Mouse (Mus musculus): ENCODE results near the gene Tnfsf10. TPM values are rescaled to one million over a fixed set of nuclear protein-coding genes. Genes with fewer than 3 reads are reported as not detected.

The Tnfsf10 gene
- polyA plus RNA-seq, 1 experiment from 2014 or later: 0.05 TPM

DNA sequence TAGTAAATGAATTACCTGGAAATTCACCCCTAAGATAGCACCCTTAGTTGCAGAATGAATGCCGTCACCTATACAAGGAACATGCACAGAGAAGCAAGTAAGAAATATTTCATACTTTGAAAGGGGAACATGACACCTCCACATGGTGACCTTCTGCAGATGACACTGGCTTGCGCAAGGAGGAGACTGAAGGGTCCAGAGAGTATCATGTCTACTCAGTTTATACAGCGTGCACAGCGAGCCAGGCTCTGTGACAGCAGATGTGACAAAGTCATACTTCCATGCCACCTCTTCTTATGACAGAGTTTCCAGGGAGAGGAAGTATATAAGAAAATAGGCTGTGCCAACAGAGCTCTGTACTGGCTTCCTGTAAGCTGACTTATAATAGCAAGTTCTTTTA lies 5.4 kb upstream of the Tnfsf10 start:
- ATAC-seq (ENCODE audit: low read depth) (no peak), DNase-seq (no peak)
- Histone ChIP-seq H3K9ac (no peak overlapping the region), H3K27me3 (no peaks in the 10 kb centered on the region), H3K36me3 (no peaks in the 10 kb centered on the region), H3K4me3 (replicated peaks) (no peak overlapping the region), H3K27ac (no peak overlapping the region), H3K9me3 (replicated peaks) (no peaks in the 10 kb centered on the region), H3K4me2 (no peak overlapping the region), H3K4me1 (replicated peaks) (0 out of 2 replicates have a peak, but pooled peaks cover 3% of the 10 kb centered on the region)
- 65% methylated on average over 4 of the region's 4 CpGs for WGBS (ENCODE audit: insufficient replicate concordance)

DNA sequence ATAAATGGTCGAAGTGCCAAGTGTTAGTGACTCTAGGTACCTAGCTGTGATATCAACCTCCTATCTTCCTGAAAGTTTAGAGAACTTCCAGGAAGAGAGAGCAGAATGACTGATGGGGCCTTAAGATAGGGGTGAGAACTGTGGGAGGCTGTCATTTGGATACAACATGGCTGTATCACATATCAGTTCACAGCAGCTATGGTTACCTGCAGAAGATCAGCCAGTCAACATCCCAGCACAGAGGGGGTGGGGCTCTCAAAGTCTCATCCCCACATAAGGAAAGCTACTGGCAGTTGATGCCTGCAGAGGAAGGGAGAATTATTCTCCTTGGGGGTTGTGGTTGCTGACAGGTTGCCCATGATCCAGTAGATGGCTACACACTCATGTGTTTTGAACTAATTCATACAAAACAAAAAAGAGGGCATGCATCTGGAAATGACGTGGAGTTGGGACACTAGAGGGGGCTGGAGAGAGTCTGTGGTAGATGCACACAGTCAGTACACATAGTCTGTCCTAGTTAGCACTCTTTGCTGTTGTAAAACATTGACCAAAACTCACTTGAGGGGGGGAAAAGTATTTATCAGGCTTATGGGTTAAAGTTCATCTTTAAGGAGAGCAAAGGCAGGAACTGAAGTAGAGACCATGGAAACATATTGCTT lies 2.2 kb upstream of the Tnfsf10 start:
- Histone ChIP-seq H3K36me3 (no peaks in the 10 kb centered on the region), H3K4me2 (no peak overlapping the region), H3K9ac (no peak overlapping the region), H3K4me3 (replicated peaks) (no peak overlapping the region), H3K27ac (no peak overlapping the region), H3K27me3 (no peaks in the 10 kb centered on the region), H3K9me3 (replicated peaks) (no peaks in the 10 kb centered on the region), H3K4me1 (replicated peaks) (peaks cover 12% of the 10 kb centered on the region; the same call in 1 of the 2 replicates)
- WGBS (ENCODE audit: insufficient replicate concordance): 31% methylated on average over 2 of the region's 2 CpGs
- DNase-seq: no peak
- ATAC-seq (ENCODE audit: low read depth): peak; percentile 39; the same call in 1 of the 2 replicates

DNA sequence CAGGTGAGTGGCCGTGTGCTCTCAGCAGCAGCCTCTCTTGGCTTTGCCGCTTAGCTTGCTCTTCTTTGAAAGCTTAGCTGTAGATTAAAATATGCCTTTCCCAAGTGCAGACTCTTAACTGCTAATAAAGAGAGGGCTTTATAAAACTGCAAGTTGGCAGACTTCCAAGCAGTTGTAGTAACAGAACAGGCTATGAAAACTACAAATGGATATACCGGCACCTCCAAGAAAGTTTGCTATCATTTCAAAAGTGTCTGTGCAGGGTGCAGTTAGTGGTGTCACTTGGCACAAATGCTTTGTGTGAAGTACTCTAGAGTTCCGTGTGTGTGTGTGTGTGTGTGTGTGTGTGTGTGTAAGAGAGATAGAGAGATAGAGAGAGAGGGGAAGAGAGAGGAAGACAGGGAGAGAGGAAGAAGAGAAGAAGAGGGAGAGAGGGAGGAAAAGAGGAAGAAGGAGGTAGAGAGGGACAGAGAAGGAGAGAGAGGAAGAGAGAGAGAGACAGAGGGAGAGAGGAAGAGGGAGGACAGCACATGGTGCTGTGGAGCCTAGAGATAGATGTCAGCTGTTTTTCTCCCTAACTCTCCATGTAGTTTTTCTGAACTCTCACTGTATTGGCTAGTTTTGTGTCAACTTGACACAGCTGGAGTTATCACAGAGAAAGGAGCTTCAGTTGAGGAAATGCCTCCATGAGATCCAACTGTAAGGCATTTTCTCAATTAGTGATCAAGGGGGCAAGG lies 628 bp downstream of the Tnfsf10 start:
- ATAC-seq (ENCODE audit: low read depth) (no peak), DNase-seq (no peak)
- no peaks in the 10 kb centered on the region for H3K27me3 ChIP-seq
- no peak overlapping the region for H3K9ac ChIP-seq
- H3K4me1 ChIP-seq (replicated peaks): peaks cover 12% of the 10 kb centered on the region; the same call in 1 of the 2 replicates
- H3K27ac ChIP-seq: no peak overlapping the region
- peak overlapping the region; percentile 49 for H3K4me2 ChIP-seq
- WGBS (ENCODE audit: insufficient replicate concordance): 40% methylated on average over 4 of the region's 4 CpGs
- no peaks in the 10 kb centered on the region for H3K36me3 ChIP-seq
- no peaks in the 10 kb centered on the region for H3K9me3 ChIP-seq (replicated peaks)
- peak overlapping the region; percentile 33 for H3K4me3 ChIP-seq (replicated peaks)

DNA sequence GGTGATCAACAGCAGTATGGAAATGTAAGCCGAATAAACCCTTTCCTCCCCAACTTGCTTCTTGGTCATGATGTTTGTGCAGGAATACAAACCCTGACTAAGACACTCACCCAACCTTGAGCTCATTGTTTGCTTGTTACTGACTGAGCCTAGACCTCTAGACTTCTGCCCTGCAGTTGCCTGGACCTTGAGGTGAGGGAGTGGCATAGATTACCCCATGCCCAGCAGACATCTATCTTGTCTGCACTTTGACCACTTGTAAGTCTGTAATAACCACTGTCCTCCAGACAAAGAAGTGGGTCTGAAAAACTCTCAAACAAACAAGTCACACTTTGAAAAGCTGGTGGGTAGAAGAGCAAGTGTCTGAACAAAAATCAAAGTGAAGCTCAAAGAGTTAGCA lies 2.8 kb downstream of the Tnfsf10 start:
- H3K9ac ChIP-seq: no peak overlapping the region
- H3K36me3 ChIP-seq: no peaks in the 10 kb centered on the region
- ATAC-seq (ENCODE audit: low read depth) (no peak), DNase-seq (no peak)
- no peak overlapping the region for H3K27ac ChIP-seq
- peaks cover 9% of the 10 kb centered on the region; the same call in 1 of the 2 replicates for H3K4me1 ChIP-seq (replicated peaks)
- no peak overlapping the region for H3K4me2 ChIP-seq
- H3K4me3 ChIP-seq (replicated peaks): no peak overlapping the region
- no peaks in the 10 kb centered on the region for H3K9me3 ChIP-seq (replicated peaks)
- no peaks in the 10 kb centered on the region for H3K27me3 ChIP-seq
- 78% methylated on average over 1 of the region's 1 CpGs for WGBS (ENCODE audit: insufficient replicate concordance)

DNA sequence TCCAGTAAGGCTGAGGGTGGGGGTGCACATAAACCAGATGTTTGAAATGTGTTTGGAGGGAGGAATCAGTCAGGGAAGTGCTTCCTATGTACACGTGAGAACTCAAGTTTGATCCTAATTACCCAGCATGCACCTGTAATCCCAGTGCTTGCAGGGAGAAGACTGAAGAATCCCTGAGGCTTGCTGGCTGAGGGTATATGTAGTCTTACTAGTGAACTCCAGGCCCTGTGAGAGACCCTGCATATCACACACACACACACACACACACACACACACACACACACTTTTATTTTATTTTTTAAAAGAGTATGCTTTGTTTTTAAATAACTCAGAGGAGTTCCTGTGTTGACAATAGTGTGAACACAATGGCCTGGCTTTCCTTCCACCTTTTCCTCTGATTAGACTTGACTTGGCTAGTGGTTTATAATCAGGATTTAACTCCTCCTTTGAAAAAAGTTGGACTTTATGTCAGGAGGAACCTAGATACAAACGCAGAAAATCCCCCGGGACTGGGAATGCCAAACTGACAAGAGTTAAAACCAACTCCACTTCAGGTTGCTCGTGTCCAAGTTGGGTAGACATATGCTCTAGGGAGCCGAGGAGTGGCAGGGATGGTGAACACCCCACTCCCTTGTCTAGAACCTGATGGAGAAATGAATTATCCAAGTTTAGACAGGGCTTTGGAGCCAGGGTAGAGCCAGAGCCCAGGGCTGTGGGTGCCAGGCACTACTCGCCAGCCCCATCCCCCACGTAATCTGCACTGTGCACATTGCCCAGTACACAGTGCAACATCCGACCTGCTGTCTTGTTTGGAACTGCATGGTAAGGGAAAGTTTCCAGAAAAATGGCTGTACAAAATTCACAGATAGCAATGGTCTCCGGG lies 4.0 kb downstream of the Tnfsf10 start:
- 58% methylated on average over 9 of the region's 9 CpGs for WGBS (ENCODE audit: insufficient replicate concordance)
- H3K4me2 ChIP-seq: no peak overlapping the region
- H3K36me3 ChIP-seq: no peaks in the 10 kb centered on the region
- H3K9ac ChIP-seq: no peak overlapping the region
- no peak for DNase-seq
- peaks cover 9% of the 10 kb centered on the region; the same call in 1 of the 2 replicates for H3K4me1 ChIP-seq (replicated peaks)
- H3K27me3 ChIP-seq: no peaks in the 10 kb centered on the region
- ATAC-seq (ENCODE audit: low read depth): no peak
- no peak overlapping the region for H3K27ac ChIP-seq
- no peaks in the 10 kb centered on the region for H3K9me3 ChIP-seq (replicated peaks)
- no peak overlapping the region for H3K4me3 ChIP-seq (replicated peaks)

DNA sequence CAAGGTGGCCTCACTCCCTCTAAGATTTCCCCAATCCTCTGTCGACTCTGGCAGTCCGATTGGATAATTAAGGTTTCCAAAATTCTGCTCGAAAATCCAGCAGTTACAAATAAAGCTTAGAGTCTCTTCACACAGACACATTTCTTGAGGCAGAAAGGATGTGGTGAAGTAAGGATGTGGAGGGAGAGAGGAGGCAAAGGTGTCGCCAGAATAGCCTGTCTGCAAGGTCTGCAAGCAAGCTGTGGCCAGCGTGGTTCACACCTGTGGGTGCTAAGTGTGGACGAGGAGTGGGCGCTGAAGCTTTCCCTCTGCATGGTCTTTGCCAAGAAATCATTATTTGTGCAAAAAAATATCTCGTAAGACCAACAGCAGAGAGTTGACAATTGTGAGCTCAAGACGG lies 5.8 kb downstream of the Tnfsf10 start:
- no peak overlapping the region for H3K27ac ChIP-seq
- H3K4me1 ChIP-seq (replicated peaks): no peaks in the 10 kb centered on the region
- H3K4me3 ChIP-seq (replicated peaks): no peak overlapping the region
- H3K9ac ChIP-seq: no peak overlapping the region
- no peak overlapping the region for H3K4me2 ChIP-seq
- H3K9me3 ChIP-seq (replicated peaks): no peaks in the 10 kb centered on the region
- no peak for ATAC-seq (ENCODE audit: low read depth)
- no peaks in the 10 kb centered on the region for H3K36me3 ChIP-seq
- DNase-seq: no peak
- 64% methylated on average over 9 of the region's 9 CpGs for WGBS (ENCODE audit: insufficient replicate concordance)
- H3K27me3 ChIP-seq: no peaks in the 10 kb centered on the region

DNA sequence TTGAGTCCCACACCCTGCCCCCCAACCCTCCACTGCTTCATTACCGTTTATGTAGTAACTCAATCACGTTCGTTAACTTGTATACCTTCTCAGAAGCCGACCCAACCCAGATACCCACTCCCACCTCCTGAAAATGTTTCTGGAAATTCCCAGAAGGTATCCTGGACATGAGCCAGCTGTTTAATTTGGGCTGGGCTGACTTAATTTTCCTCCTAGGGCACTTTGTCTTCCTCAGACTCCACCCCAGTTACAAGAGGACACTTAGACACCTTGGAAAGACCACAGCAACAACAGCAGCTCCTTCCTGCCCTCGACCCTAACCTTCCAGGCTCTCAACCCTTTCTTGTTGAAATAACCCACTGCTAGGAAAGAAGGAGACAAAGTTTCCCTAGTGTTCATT lies 6.7 kb downstream of the Tnfsf10 start:
- Histone ChIP-seq H3K9ac (no peak overlapping the region), H3K9me3 (replicated peaks) (no peaks in the 10 kb centered on the region), H3K36me3 (no peaks in the 10 kb centered on the region), H3K4me2 (no peak overlapping the region), H3K27me3 (no peaks in the 10 kb centered on the region), H3K27ac (no peak overlapping the region), H3K4me1 (replicated peaks) (no peaks in the 10 kb centered on the region), H3K4me3 (replicated peaks) (no peak overlapping the region)
- 62% methylated on average over 5 of the region's 5 CpGs for WGBS (ENCODE audit: insufficient replicate concordance)
- DNase-seq: no peak
- no peak for ATAC-seq (ENCODE audit: low read depth)

DNA sequence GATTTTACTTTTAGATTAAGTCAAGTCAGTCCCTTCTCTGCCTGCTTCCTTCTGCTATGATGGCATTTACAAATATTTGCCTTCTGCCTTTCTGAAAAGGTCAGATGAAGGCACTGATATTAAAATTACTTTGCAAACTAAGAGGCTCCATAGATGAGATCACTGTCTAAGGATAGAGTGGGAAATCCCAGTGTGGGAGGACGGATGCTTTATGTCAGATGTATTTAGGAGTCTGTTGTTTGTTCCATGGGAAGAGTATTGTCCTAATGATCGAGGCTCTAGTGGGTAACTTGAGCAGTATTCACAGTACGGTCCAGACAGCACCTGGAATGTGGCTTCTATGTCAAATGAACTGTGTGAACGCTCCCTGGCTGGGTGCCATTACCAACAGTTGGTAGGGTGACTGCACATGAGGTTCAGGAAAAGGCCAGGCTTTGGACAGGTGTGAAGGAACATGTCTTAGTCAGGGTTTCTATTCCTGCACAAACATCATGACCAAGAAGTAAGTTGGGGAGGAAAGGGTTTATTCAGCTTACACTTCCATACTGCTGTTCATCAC lies 9.9 kb downstream of the Tnfsf10 start:
- no peak for ATAC-seq (ENCODE audit: low read depth)

DNA sequence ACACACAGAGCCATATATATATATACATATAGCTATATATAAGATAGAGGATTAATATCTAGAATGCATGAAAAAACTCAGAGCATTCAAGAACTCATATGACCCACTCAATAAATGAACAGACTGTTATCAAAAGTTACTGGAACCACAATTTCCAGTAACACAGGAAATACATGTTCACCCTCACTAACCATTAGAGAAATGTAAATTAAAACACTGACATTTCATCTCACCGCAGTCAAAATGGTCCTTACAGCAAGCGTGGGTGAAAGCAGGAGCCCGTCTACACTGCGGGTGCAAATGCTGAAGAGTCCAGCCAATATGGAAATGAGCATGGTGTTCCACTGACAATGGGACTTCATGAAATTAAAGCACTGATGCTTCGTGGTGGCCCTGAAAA lies 13.9 kb downstream of the Tnfsf10 start:
- Histone ChIP-seq H3K4me1 (replicated peaks) (no peaks in the 10 kb centered on the region), H3K9me3 (replicated peaks) (no peaks in the 10 kb centered on the region), H3K9ac (no peak overlapping the region), H3K4me3 (replicated peaks) (no peak overlapping the region), H3K36me3 (no peaks in the 10 kb centered on the region), H3K27ac (no peak overlapping the region), H3K27me3 (no peaks in the 10 kb centered on the region), H3K4me2 (no peak overlapping the region)
- ATAC-seq (ENCODE audit: low read depth): no peak
- DNase-seq: no peak
- WGBS (ENCODE audit: insufficient replicate concordance): 63% methylated on average over 5 of the region's 5 CpGs

More for the DNA sequence above, 9.9 kb downstream of the Tnfsf10 start:
- no peak overlapping the region for H3K9ac ChIP-seq
- no peak overlapping the region for H3K4me3 ChIP-seq (replicated peaks)
- no peak overlapping the region for H3K4me2 ChIP-seq
- no peaks in the 10 kb centered on the region for H3K27me3 ChIP-seq
- H3K4me1 ChIP-seq (replicated peaks): no peaks in the 10 kb centered on the region
- no peak overlapping the region for H3K27ac ChIP-seq
- no peaks in the 10 kb centered on the region for H3K36me3 ChIP-seq
- 57% methylated on average over 4 of the region's 4 CpGs for WGBS (ENCODE audit: insufficient replicate concordance)
- no peak for DNase-seq
- no peaks in the 10 kb centered on the region for H3K9me3 ChIP-seq (replicated peaks)

DNA sequence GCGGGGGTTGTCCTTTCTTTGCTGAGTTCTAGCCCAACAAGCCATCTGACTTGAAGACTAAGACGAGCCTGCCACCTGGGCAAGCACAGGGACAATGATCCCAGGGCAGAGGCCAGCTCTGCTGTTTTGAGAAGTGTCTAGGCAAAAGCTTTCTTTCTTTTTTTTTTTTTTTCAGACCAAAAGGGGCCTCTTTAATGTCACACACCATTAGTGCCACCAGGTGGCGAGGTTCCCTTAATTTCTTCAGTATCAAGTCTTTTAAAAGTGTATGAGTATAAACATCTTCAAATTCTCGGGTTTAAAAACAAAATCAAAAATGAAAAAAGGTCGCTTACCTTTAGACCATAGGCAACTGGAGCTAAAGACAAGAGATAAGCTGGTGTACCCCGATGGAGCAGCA lies 21.6 kb downstream of the Tnfsf10 start:
- H3K27ac ChIP-seq: no peak overlapping the region
- no peak overlapping the region for H3K4me3 ChIP-seq (replicated peaks)
- no peaks in the 10 kb centered on the region for H3K4me1 ChIP-seq (replicated peaks)
- H3K9me3 ChIP-seq (replicated peaks): no peaks in the 10 kb centered on the region
- no peaks in the 10 kb centered on the region for H3K36me3 ChIP-seq
- no peak overlapping the region for H3K4me2 ChIP-seq
- no peak for DNase-seq
- no peak for ATAC-seq (ENCODE audit: low read depth)
- no peak overlapping the region for H3K9ac ChIP-seq
- no peaks in the 10 kb centered on the region for H3K27me3 ChIP-seq
- 16% methylated on average over 6 of the region's 6 CpGs for WGBS (ENCODE audit: insufficient replicate concordance)

DNA sequence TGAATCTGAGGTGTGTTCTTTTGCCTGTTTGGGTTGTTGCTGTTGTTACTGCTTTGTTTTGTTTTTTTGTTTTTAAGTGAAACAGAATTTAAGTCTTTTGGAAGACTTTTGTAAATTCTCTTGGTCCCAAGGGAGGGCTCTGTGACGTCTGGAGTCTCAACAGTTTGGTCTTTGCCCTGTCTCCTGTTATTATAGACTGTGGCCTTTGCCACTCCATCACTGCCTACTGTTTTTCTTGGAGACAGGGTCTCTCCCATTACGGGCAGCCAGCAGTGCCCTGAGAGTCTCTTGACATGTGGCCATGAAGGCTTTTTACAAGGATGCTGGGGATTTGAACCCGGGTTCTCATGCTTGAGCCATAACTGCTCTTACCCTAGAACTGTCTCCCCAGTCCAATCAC lies 22.1 kb downstream of the Tnfsf10 start:
- ATAC-seq (ENCODE audit: low read depth): no peak
- Histone ChIP-seq H3K9ac (no peak overlapping the region), H3K27ac (no peak overlapping the region), H3K4me2 (no peak overlapping the region), H3K4me1 (replicated peaks) (no peaks in the 10 kb centered on the region), H3K4me3 (replicated peaks) (no peak overlapping the region), H3K36me3 (no peaks in the 10 kb centered on the region), H3K9me3 (replicated peaks) (no peaks in the 10 kb centered on the region), H3K27me3 (no peaks in the 10 kb centered on the region)
- no peak for DNase-seq
- 53% methylated on average over 3 of the region's 3 CpGs for WGBS (ENCODE audit: insufficient replicate concordance)

Measured in liver, embryonic 13.5 days (tissue).